Mouse (Mus musculus): ENCODE results near the gene Srcin1.

Gene Srcin1

DNA sequence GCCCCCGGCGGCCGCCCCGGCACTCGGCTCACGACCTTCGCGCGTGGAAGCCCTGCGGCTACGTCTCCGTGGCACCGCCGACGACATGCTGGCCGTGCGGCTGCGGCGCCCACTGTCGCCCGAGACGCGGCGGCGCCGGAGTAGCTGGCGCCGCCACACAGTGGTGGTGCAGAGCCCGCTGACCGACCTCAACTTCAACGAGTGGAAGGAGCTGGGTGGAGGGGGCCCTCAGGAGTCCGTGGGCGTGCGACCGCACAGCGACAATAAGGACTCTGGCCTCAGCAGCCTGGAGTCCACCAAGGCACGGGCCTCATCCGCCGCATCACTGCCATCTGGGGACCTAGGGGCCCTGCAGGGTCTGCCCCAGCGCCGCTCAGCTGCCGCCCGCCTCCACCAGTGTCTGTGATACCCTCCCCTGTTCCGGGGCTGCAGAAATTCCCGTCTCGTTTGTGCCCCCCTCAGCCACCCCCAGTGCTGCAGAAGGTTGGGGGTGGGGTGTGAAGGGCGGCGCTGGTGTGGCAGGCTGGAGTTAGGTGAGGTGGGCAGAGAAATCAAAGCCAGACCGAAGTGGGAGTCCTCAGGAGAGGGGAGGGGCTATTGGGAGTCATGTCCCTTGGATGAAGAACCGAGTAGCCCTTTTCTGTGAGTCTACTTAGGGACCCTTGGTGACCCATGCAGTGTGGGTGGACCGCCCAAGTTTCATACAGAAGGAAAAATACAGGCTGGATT lies 75.1 kb downstream of the Srcin1 start:
- peak in 1 of 2 experiments; percentile 35 for DNase-seq

DNA sequence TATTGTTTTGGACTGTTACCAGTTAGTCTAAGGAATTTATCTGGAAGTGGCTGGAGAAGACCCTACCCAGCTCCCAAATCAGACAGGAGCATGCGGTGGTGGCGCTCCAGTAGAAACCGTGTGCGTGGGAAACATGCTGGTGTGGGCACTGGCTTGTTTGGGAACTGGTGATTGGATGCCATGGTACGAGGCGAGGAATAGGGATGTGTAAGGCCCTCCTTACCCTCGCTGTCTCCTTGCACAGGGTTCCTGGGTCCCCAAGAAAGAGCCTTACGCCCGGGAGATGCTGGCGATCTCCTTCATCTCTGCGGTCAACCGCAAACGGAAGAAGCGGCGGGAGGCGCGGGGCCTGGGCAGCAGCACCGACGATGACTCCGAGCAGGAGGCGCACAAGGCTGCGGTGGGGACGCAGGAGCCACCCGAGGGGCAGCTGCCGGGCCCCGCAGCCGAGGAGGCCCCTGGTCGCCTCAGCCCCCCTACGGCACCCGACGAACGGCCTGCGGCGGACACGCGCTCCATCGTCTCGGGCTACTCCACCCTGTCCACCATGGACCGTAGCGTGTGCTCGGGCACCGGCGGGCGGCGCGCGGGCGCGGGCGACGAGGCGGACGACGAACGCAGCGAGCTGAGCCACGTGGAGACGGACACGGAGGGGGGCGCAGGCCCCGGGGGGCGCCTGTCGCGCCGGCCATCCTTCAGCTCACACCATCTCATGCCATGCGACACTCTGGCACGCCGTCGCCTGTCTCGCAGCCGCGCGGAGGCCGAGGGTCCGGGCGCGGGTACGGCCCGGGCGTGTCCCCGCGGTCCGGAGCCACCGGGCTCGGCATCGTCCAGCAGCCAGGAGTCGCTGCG lies 75.9 kb downstream of the Srcin1 start, which contains the start of gene 4933428G20Rik:
TSS of gene 4933428G20Rik (minus strand) at position 476 of the 855 bp plus-strand sequence.
- peak; percentile 32 to 42 for DNase-seq

DNA sequence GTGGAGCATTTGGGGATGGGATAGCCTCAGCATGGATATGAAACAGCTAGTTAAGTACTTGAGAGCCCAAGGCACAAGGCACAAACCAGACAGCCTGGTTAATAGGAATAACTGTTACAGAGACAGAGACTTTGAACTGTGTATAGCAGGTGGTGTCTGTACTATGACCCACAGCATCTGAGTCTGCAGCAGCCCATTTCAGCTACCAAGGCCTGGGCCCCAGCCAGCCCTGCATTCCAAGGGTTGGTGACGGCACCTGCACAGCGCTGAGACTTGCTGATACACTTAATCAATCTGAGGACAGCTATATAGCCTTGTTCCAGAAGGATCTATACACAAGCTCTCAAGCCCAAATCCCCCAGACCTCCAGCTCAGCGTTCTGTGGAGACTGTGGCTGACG lies 78.4 kb downstream of the Srcin1 start:
- no peak for DNase-seq

DNA sequence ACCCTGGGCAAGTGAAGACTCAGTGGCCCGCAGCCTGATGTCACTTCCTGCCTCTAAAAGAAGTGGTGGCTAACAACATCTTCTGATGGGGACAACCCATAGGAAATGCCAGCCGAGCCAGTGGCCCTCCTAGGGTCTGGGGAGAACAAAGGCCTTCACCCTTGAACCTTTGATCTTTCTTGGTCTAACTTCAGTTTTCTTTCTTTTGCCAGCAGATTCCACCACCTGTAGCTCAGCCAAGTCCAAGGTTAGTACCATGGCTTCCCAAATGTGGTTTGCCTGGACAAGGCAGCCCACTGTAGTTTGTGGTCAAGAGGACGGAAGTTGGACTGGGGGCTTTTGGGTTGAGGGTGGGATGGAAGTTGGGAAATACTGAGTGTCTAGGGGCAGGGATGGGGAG lies 83.2 kb downstream of the Srcin1 start:
- no peak for DNase-seq

DNA sequence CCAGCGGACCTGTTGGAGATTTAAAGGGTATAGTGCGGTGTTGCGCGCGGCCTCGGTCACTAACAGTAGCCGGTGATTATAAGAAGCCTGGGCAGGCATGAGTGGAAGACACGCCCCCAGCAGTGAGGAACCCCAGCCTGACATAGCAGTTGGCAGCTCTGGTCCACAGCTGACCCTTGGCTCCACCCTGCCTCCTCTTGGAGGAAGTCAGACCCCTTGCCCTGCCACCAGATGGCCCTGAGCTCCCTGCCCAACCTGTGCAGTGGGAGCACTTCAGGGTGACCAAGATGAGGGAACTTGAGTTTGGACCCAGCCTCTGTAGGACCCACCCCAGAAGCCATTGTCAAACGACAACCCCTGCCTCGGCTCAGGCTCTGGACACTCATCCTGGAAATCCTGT lies 84.3 kb downstream of the Srcin1 start:
- DNase-seq: peak in 1 of 2 experiments; percentile 53

DNA sequence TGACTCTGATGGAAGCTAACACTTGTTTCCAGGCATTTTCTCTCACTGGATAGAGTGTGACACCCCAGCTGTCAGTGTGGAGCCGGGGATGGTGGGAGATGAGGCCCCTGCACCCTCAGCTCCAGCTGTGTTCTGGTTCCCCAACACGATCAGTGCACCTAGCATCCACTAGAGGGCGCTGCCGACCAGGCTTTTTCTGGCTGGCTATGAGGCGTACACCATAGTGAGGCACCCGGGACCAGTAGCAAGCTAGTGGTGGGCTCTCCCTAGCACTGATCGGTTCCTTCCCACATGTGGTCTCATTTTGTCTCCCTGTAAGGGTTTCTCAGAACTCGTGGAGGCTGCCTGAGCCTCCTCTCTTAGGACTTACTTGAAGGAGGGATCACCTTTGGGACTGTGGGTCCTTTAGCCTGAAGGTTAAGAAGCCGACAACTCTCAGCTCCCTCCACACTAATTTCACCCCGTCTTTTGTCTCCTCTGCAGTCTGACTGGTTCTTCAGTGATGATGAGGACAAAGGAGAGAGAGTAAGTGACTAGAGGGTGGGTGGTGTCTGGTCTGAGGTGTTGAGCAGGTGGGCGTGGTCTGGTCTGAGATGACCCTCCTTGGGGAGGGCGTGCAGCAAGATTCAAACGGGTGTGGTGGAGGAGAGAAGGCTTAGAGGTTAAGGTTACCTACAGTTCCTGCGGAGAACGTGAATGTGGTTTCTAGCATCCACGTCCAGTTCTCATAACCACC lies 86.2 kb downstream of the Srcin1 start:
- peak; percentile 87 for DNase-seq

DNA sequence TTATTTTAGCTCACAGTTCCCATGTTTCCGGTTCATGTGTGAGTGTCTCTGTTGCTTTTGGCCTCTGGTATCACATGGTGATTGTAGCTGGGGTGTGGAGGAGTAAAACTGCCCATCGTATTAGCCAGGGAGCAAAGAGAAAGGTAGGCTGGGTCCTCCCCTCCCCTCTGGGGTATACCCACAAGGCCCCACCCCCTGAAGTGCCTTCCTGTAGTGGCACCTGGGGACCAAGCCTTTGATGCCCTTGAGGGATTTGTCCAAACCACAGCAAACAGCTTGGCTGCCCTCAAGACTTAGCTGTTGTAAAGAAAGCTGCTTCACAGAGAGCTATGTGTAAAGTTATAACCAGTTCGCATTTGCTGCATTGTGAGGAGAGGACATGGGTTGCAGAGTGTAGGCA lies 88.3 kb downstream of the Srcin1 start:
- DNase-seq: no peak

DNA sequence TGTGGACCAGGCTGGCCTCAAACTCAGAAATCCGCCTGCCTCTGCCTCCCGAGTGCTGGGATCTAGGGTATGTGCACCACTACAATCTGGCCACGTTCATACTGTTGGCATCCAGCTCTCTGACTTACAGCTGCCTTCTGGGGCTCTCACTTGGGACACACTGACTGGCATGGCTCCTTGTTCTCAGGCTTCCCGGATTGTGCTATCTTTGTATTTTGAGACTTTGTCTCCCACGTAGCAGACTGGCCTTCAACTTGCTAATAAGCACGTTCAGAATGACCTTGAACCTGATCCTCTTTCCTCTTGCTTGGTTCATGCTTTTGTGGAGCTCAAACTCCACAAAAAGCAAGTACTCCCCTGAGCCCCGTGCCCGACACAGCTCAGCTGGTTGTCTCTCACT lies 90.3 kb downstream of the Srcin1 start:
- DNase-seq: no peak

DNA sequence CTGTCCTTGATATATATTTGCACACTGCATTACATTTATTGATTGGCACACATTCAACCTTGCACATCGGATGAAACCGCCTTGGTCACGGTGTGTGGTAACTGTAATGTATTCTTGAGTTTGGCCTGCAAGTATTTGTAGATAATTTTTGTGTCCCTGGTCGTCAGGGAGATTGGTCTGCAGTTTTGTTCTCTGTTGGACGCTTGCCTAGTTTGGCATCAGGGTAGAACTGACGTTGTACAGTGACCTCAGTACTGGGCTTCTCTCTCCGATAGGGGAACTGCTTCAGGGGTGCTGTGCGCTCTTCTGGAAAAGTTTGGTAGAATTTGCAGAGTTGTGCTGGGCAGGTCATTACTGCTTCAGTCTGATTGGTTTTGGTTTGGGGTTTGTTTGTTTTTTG lies 96.2 kb downstream of the Srcin1 start:
- DNase-seq: no peak

DNA sequence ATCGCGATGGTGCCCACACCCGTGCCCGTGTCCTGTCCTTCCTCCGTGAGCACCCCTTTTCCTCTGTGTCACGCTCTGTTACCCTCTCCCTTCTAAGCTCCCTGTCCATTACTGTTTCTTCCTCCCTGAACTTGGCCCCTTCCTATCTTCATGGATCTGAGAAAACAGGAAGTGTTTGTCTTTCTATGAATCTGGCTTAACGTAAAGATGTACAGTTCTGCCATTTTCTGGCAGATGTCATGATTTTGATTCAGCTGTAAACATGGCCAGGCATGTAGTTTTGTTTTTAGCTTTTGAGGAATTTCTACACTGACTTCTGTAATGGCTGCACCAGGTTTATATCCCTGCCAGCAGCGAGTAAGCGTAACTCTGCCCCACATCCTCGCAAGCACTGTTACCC lies 96.9 kb downstream of the Srcin1 start:
- no peak for DNase-seq

DNA sequence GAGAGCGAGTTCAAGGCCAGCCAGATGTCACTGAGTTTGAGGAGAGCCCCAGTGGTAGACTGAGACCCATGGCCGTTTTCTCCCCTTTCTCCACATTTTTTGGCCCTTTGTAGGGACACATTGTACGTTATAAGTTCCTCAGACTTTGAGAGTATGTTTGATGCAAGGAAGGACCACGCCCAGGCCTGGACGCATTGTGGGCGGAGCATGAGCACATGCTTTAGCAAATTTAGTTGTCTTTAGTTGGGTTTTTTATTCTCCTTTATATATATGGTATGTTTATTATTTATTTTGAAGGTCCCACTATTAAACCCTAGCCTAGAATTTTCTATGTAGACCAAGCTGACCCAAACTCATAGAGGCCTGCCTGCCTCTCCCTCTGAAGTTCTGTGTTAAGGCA lies 97.6 kb downstream of the Srcin1 start:
- no peak for DNase-seq

DNA sequence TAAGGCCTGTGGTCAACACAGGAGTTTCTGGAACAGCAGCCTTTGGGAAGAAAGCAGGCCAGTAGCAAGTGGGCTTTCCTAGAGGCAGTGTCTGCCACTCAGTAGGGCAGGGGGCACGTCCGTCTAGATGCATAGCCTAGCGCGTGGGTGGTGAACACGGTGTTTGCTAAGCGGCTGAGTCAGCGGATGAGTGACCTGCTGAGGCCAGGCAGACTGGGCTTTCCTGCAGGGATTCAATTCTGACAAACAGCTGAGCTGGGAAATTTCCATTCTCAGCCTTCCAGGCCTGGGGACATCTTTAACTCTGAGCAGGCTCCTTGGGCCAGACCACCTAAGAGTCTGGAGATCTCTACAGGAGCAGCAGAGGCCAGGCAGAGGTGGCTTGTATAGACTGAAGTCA lies 98.6 kb downstream of the Srcin1 start:
- no peak for DNase-seq

DNA sequence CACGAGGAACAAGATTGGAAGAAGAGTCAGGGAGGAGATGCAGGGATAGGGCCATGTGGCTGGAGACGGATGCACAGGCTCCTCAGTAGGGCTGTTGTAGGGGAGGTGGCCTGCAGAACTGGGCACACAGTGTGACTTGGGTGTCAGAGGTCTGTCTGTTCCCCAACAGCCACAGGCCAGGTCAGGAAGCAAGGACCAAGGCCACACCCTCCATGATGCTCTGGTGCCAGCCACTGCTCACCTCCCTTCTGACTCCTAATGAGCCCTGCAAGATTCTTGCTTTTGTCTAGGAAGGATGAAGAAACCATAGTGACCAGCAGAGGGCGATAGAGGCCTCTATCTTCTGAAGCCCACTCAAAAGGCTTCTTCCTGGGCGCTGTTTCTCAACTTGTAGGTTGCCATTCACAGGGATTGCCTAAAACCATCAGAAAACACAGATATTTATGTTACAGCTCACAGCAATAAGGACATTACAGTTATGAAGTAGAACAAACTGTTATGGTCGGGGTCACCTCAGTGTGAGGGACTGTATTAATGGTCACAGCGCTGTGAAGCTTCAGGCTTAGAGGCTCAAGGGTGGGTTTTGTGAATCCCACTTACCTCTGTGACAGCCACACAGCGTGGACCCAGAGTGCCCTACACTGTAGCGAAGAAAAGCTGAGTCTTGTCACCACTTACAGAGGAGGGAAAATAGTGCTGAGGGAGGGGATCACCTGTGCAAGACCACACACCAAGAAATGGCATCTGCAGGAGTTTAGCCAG lies 99.5 kb downstream of the Srcin1 start:
- peak; percentile 87 to 93 for DNase-seq

DNA sequence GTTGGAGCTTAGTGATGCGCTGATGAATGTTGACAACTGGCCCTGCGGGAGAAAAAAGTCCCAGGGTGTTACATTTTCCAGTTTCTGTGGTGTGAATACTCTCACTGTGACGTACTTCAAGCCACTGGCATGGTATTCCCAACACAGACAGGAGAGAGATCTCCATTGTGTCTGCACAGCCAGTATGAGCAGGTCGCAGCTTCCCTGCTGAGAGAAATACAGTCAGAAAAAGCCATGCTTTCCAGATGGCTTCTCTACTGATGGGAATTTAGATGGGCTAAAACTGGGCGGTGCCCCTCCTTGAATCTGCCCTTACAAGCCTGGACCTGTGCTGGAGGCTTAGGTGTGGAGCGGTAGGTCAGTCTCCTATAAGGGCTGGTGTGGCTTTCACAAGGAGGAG lies 104.7 kb downstream of the Srcin1 start:
- DNase-seq: no peak

DNA sequence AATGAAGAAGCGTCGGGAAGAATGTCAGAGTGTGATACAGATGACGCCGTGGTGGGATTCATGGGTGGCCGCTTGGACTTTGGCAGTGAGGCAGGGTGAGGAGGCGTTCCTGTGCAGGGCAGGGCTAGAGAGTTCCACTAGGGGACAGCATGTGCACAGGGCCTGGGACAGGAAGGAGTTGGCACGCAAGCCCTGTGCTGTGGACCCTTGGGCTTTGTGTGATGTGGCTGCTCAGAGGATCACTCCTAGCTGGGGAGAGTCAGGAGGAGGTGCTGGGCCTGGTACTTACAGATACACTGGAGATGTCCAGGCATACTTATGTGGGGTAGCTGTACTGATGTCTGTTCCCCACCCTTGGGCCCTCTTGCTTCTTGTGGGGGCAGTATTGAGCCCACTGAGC lies 106.2 kb downstream of the Srcin1 start:
- no peak for DNase-seq

DNA sequence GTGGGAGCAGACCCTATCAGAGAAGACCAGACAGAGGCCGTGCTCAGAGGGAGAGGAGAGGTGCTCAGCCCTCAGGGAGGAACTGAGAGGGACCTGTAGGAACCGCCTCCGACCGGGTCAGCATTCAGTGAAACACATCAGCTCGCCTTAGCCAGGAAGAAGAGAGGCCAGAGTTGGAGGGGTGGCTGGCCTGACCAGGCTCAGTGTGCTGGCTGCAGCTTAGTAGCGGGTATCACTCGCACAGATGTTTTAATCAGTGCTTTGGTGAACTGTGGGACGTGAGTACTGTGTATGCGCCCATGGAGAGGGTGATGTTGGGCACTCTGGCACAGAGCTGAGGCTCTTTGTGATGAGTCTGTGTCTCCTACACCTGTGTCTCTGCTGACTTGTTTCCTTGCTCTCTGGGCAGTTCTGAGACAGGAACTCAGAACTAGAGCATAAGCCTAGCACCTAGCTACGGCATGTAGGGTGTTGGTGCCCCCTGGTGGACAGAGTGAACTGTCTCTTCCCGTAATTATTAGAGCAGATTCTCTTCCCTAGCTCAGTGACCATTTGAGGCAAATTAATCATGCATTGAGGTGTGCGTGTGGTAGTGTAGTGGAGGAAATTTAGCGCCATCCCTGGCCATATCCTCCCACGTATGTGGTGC lies 107.2 kb downstream of the Srcin1 start:
- DNase-seq: peak; percentile 93 to 98

DNA sequence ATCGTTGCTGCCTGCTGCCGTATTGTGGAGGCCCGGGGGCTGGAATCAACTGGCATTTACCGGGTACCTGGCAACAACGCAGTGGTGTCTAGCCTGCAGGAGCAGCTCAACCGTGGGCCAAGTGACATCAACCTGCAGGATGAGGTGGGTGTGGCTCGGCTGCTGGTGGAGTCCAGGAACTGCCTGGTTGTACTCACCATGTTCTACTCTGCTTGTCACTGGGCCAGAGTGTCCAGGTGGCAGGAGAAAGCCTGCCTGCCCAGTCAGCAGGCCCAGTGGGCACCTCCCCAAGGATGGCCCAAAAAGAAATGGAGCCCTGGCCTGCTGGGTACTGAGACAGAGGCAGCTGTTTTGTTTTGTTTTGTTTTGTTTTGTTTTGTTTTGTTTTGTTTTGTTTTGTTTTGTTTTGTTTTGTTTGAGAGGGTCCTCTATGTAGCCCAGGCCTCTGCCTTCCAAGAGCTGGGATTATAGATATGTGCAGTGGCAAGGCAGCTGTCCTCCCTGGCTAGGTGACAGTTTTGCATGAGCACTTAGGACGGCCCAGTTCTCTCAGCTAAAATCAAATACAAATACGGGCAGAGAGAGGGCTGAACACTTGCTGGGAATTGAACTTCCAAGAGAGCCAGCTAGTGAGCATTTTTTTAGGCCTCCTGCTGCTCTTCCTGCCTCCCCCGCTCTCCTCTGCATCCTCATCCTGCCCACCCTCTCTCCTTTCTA lies 109.4 kb downstream of the Srcin1 start:
- DNase-seq: peak; percentile 84 to 85

DNA sequence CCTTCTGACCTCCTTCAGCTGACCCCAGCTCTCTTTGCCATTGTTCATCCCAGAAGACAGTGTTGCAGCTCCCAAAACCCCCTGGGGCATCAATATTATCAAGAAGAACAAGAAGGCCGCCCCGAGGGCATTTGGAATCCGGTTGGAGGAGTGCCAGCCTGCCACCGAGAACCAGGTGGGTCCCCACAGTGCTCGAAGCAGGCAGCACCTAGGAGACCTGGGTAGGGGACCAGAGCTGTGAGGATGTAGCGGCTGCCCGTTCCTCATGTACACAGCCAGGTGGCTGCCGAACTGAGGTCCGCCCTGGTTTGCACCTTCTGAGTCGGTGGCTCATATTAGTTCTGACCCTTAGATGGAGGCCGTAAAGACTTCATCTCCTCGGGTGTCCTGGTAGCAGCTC lies 110.0 kb downstream of the Srcin1 start:
- DNase-seq: peak; percentile 43 to 56

DNA sequence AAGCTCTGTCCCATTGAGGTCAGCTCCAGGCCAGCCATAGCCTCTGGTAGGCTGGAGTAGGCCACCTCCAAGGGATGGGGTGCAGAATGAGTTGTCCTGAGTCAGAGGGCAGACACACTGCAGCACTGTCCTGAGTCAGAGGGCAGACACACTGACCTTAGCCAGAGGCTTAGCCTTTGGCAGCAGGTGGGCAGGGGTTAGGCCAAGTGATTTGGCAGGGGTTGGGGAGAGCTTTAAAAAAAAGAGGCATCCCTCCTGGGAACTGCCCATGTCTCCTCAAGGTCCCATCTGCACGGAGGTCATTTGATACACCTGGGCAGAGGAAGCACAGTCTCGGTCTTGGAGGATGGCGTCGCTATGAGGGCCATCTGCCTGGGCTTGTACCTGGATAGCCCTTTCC lies 112.0 kb downstream of the Srcin1 start:
- DNase-seq: no peak

DNA sequence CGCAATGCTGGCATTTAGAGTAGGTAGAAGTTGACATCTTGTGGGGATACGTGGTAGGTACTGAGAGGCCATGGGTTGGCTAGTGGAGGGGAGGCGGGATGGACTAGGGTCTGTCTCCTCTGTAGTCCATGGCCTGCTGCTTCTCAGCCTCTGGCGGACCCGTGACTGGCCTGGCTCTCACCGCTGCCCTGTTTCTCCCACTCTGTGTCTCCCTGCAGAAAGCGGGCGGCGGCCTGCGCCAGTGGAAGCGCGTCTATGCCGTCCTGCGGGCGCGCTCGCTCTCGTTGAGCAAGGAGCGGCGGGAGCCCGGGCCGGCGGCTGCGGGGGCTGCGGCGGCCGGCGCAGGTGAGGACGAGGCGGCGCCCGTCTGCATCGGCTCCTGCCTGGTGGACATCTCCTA lies 112.8 kb downstream of the Srcin1 start:
- no peak for DNase-seq

DNA sequence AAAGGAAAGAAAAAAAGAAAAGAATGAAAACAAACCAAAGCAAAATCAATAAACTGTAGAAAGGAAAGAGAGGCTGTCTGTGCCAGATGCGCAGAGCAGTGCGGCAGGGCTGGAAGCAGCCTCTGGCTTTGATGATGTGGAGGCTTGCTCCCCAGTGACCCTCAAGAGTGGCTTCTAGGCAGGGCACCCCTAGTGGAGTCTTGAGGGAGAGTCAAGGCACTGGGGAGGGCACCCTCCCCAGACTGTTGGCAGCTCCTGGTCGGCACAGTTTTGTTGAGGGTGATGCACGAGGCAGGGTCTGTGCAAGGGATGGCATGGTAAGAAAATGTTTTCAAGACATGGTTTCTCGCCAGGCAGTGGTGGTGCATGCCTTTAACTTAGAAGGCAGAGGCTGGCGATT lies 113.4 kb downstream of the Srcin1 start:
- DNase-seq: no peak
